Mouse (Mus musculus) embryonic fibroblast, embryonic 13.5 days (primary cell): ENCODE results near the gene Npepps.

Experiments
- CTCF ChIP-seq: IDR thresholded peaks from 2 replicates; pipeline ENCODE4 v1.5.1; 2011; ENCODE audit warnings: mild to moderate bottlenecking, control low read depth, low read length, moderate library complexity, borderline replicate concordance; ENCODE audit not compliant: insufficient read depth
- POLR2A ChIP-seq: IDR thresholded peaks from 2 replicates; pipeline ENCODE4 v1.6.1; 2011; ENCODE audit warnings: low read depth, mild to moderate bottlenecking, control low read depth, low read length, moderate library complexity

DNA sequence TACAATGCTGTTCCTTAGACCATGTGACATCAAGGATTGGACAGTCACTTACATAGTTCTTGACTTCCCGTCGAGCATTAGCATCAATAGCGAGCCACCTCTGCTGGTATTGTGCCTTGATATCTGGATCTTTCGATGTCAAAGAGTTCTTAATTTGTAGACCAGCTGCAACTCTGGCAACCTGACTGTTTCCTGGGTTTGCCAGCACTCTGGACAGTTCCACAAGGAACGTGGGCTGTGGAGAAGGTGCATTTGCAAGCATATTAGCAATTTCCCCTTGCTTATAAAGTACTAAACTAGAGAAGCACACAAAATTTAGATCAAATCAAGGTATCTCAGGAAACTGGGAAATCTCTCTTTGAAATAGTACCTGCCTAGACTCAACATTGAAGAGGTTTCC, 95.6 kb downstream of the Npepps start:
- TF ChIP-seq CTCF, result no peak
- TF ChIP-seq POLR2A, result no peak
